Mouse (Mus musculus) hindbrain, embryonic 16.5 days (tissue): ENCODE results near the gene Slco6d1. TPM values are rescaled to one million over a fixed set of nuclear protein-coding genes. Genes with fewer than 3 reads are reported as not detected.

ENCODE experiments used
- ATAC-seq: fragments of 200-750 bp; cut with Nextera tagmentation; 2 replicates; pipeline ENCODE4 v1.8.0; 2017; ENCODE audit warnings: moderate TSS enrichment, moderate library complexity
- H3K27ac ChIP-seq: fragments of 300-500 bp; sonication (generic); 2 replicates; pipeline ENCODE4 v1.5.1; 2014; ENCODE audit warnings: low read depth, mild to moderate bottlenecking, control low read depth, low read length, moderate library complexity
- H3K27me3 ChIP-seq: fragments of 300-500 bp; sonication (generic); replicated peaks from 2 replicates; pipeline ENCODE4 v1.6.1; 2014; ENCODE audit warnings: low read length; ENCODE audit not compliant: control insufficient read depth, insufficient read depth
- H3K36me3 ChIP-seq: fragments of 300-500 bp; sonication (generic); 2 replicates; pipeline ENCODE4 v1.6.1; 2014; ENCODE audit warnings: mild to moderate bottlenecking, low read length, moderate library complexity, mixed read lengths; ENCODE audit not compliant: control insufficient read depth, insufficient read depth
- H3K4me1 ChIP-seq: fragments of 300-500 bp; sonication (generic); 2 replicates; pipeline ENCODE4 v1.6.1; 2014; ENCODE audit warnings: low read depth, low read length; ENCODE audit not compliant: control insufficient read depth, insufficient read depth
- H3K4me2 ChIP-seq: fragments of 300-500 bp; sonication (generic); 2 replicates; pipeline ENCODE4 v1.6.1; 2014; ENCODE audit warnings: mild to moderate bottlenecking, low read length, control low read depth, moderate library complexity
- H3K4me3 ChIP-seq: fragments of 300-500 bp; sonication (generic); 2 replicates; pipeline ENCODE4 v1.5.1; 2014; ENCODE audit warnings: mild to moderate bottlenecking, low read length, control low read depth, moderate library complexity
- H3K9ac ChIP-seq: fragments of 300-500 bp; sonication (generic); 2 replicates; pipeline ENCODE4 v1.6.1; 2014; ENCODE audit warnings: low read depth, mild to moderate bottlenecking, control low read depth, low read length, moderate library complexity
- H3K9me3 ChIP-seq: fragments of 300-500 bp; sonication (generic); 2 replicates; pipeline ENCODE4 v1.6.1; 2014; ENCODE audit warnings: mild to moderate bottlenecking, low read length, moderate library complexity; ENCODE audit not compliant: control insufficient read depth
- WGBS: fragments of 180-500 bp; shearing (Covaris S2); extraction: QIAGEN DNeasy Blood & Tissue Kit; methylation state at CpG from one replicate; pipeline ENCODE4 v1.1.7; 2014; 5-methylcytosine and 5-hydroxymethylcytosine counted together
- microRNA-seq: library from miRNA; unstranded; fragments of <30 nt; microRNA quantifications from one replicate; pipeline ENCODE4, GENCODE M21; 2017
- polyA plus RNA-seq: library from polyadenylated mRNA; unstranded; fragments of >200 nt; fragmentation: Nextera tagmentation; extraction: Ambion mirVana; gene quantifications from 2 replicates; pipeline ENCODE4 v1.2.1, GENCODE M21; 2015

Gene Slco6d1
- polyA plus RNA-seq, 1 experiment from 2014 or later, result not detected

DNA sequence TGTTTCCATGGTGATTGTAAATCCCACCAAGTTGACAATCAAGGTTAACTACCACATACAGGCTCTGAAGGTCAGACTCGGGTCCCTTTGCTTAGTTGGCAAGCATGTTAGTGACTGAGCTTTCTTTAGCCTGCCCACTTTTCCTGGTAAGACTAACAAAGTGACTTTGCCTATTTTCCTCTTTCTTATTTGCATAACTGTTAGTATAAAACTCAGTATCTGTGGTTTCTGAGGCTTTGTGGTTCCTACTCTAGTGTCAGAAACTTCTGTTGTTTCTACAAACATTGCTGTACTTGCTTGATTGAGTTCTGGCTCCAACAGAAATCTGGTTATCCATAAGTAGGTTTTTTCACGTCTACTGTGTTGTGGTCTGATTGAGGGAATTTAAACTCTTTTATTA is 124.4 kb downstream of the Slco6d1 start:
- no peak for ATAC-seq
- Histone ChIP-seq H3K36me3 (no peaks in the 10 kb centered on the region), H3K9ac (no peak overlapping the region), H3K4me3 (no peak overlapping the region), H3K4me1 (no peaks in the 10 kb centered on the region), H3K9me3 (no peaks in the 10 kb centered on the region), H3K27ac (no peak overlapping the region), H3K27me3 (no peaks in the 10 kb centered on the region), H3K4me2 (no peak overlapping the region)
- 76% methylated on average over 2 of the region's 2 CpGs for WGBS

- no peak for ATAC-seq
- Histone ChIP-seq H3K27ac (no peak overlapping the region), H3K4me3 (no peak overlapping the region), H3K9ac (no peak overlapping the region), H3K27me3 (no peaks in the 10 kb centered on the region), H3K9me3 (no peaks in the 10 kb centered on the region), H3K4me2 (no peak overlapping the region), H3K4me1 (no peaks in the 10 kb centered on the region), H3K36me3 (no peaks in the 10 kb centered on the region)
- 85% methylated on average over 2 of the region's 2 CpGs for WGBS
Measured at GRCm38 (mm10) chr1:98554388-98554787, 133.5 kb downstream of the Slco6d1 start.

DNA sequence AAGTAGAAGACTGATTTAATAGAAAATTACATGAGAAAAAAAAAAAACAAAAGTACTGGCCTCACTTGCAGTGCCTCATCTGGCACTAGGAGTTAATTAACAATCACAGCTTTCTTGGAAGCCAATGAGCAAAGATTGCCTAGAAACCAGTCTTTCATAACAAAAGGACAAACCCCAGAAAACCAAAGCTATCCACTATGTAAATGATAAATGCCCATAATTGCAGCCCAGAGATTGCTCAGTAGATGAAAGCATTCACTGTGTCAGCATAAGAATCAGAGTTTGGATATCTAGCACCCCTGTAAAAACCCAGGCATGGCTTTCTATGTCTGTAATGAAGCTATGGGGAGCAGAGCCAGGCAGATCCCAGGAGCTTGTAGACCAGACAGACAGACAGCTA is 144.8 kb downstream of the Slco6d1 start:
- H3K9me3 ChIP-seq, result no peaks in the 10 kb centered on the region
- no peak overlapping the region for H3K27ac ChIP-seq
- no peak overlapping the region for H3K9ac ChIP-seq
- no peak overlapping the region for H3K4me2 ChIP-seq
- no peaks in the 10 kb centered on the region for H3K4me1 ChIP-seq
- no peak for ATAC-seq
- no peaks in the 10 kb centered on the region for H3K27me3 ChIP-seq
- H3K4me3 ChIP-seq, result no peak overlapping the region
- no peaks in the 10 kb centered on the region for H3K36me3 ChIP-seq

Small RNAs within 50 kb of the gene (microRNA-seq; reads per million reads assigned to microRNA genes)
- not detected for gene Gm26134
